Mouse (Mus musculus): ENCODE measurements at regions not wholly inside any gene's neighbourhood (a gene's known extent, or its start where the extent isn't known, plus 50 kb on each side); places are given as distances from the start of the nearest gene placed in this dataset.

DNA sequence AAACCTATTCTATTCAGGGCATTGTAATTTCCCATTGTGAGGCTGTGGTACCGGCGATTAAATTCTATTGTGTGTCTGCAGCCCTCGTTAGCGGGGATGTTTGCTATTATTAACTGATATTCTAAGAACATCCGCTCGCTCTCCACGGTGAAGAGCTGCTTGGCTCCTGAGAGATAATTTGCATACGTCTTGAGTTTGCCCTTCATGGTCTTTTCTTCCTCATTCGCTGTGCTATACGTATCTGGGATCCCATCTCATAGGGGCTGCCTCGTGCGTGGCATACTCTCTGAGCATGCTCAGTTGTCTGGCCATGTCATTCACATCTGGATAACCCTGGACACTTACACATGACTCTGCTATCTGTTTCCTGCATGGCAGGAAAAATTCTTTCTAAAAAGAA, 275.7 kb downstream of the Gm11011 start:
- Histone ChIP-seq H3K36me3 (no peaks in the 10 kb centered on the region), H3K9ac (no peak overlapping the region), H3K4me2 (replicated peaks) (no peak overlapping the region), H3K4me1 (no peaks in the 10 kb centered on the region), H3K27ac (no peak overlapping the region), H3K27me3 (no peaks in the 10 kb centered on the region), H3K4me3 (no peak overlapping the region), H3K9me3 (no peaks in the 10 kb centered on the region)
- no peak for ATAC-seq (ENCODE audit: insufficient number of reproducible peaks, insufficient read depth, low FRiP score, low TSS enrichment)
- 58% methylated on average over 12 of the region's 12 CpGs for WGBS

DNA sequence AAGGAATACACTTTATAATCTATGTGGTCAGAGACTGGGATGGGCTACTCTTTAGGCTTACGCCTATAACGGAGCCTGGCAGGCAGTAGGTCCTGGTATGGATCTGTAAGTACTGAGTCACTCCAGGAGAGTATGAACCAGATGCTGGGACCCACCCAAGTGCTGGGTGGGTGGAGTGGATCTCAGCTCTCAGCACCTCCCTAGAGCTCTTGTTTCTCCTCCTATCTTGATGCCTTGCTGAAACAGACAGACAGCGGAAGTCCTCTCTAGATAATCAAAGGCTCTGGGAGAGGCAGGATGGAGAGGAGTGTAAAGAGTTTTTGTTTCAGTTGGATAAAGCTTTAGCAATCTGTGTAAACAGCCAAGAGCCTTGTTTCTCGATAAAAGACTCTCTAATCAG, 276.2 kb downstream of the Gm11011 start:
- Histone ChIP-seq H3K9me3 (no peaks in the 10 kb centered on the region), H3K4me1 (no peaks in the 10 kb centered on the region), H3K4me2 (replicated peaks) (no peak overlapping the region), H3K9ac (no peak overlapping the region), H3K4me3 (no peak overlapping the region), H3K27me3 (no peaks in the 10 kb centered on the region), H3K36me3 (no peaks in the 10 kb centered on the region), H3K27ac (no peak overlapping the region)
- no peak for ATAC-seq (ENCODE audit: insufficient number of reproducible peaks, insufficient read depth, low FRiP score, low TSS enrichment)
- WGBS, result 76% methylated on average over 4 of the region's 4 CpGs

- no peaks in the 10 kb centered on the region for H3K36me3 ChIP-seq
- no peak overlapping the region for H3K4me3 ChIP-seq
- WGBS, result 89% methylated on average over 3 of the region's 3 CpGs
- no peak overlapping the region for H3K4me2 ChIP-seq (replicated peaks)
- H3K27me3 ChIP-seq, result no peaks in the 10 kb centered on the region
- no peaks in the 10 kb centered on the region for H3K4me1 ChIP-seq
- H3K9me3 ChIP-seq, result no peaks in the 10 kb centered on the region
- H3K9ac ChIP-seq, result no peak overlapping the region
- H3K27ac ChIP-seq, result no peak overlapping the region
- no peak for ATAC-seq (ENCODE audit: insufficient number of reproducible peaks, insufficient read depth, low FRiP score, low TSS enrichment)
Observed at GRCm38 (mm10) chr2:169304360-169304759, 283.2 kb downstream of the Gm11011 start.

GRCm38 (mm10) chr2:169300966-169301365, 286.6 kb downstream of the Gm11011 start:
- WGBS, result 86% methylated on average over 4 of the region's 4 CpGs
- Histone ChIP-seq H3K36me3 (no peaks in the 10 kb centered on the region), H3K9me3 (no peaks in the 10 kb centered on the region), H3K4me3 (no peak overlapping the region), H3K4me1 (peaks cover 6% of the 10 kb centered on the region; the same call in 1 of the 2 replicates), H3K27ac (no peak overlapping the region), H3K9ac (no peak overlapping the region), H3K4me2 (replicated peaks) (no peak overlapping the region), H3K27me3 (no peaks in the 10 kb centered on the region)
- no peak for ATAC-seq (ENCODE audit: insufficient number of reproducible peaks, insufficient read depth, low FRiP score, low TSS enrichment)

DNA sequence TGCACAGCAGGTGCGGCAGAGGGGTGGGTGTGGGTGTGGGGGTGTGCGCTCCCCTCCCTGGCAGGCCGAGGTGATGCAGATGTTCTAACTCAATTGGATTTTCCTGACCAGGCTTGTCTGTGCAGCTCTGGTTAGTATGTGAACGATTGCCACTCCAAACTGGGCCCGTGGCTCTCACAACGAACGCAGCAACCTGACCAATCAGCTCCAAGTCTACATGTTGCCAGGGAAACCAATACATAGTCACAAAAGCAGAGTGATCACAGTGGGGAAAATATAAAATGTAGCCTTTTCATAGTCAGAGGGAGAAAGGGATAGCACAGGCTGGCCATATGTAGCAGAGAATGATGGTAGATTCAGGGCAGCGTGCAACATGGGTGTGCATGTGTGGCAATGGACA, 287.1 kb downstream of the Gm11011 start:
- Histone ChIP-seq H3K9ac (no peak overlapping the region), H3K4me2 (replicated peaks) (no peak overlapping the region), H3K27me3 (no peaks in the 10 kb centered on the region), H3K27ac (no peak overlapping the region), H3K4me3 (no peak overlapping the region), H3K36me3 (no peaks in the 10 kb centered on the region), H3K9me3 (no peaks in the 10 kb centered on the region), H3K4me1 (peaks cover 6% of the 10 kb centered on the region; the same call in 1 of the 2 replicates)
- 84% methylated on average over 8 of the region's 8 CpGs for WGBS
- no peak for ATAC-seq (ENCODE audit: insufficient number of reproducible peaks, insufficient read depth, low FRiP score, low TSS enrichment)

DNA sequence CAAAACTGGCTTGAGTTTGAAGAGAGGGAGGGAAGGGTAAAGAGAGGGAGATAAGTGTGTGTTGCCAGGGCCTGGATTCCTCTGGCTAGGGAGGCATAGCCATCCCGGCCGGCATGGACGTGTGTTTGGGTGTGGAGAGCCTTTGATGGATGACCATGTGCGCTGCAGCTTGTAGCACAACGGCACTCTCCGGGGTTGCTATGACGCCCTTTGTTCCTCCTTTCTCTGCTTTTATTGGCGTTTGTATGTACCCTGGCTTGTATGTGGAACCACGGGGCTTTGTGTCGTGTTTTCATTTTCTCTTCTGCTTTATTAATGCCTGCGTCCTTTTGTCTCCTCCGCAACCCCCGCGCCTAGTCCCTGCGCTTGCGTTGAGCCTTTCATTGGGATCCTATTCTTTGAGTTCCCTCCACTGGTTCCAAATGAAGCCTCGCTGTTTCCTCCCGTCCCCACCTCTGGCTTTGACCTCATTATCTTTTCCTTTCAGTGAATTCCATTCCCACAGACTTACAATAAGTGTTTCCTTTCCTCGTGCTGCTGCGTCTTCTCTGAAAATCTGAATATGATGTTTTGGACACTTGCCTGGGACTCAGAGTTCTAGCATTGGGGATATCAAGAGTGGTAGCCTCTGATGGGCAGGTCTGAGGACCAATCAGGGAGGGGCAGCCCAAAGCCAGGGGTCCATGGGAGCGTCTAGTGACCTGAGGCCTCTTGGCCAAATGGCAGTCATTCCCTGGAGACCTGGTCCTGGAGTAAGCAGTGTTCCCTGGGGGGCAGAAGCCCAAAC, 289.5 kb downstream of the Gm11011 start:
- H3K4me1 ChIP-seq, result peaks cover 6% of the 10 kb centered on the region; the same call in 1 of the 2 replicates
- peak overlapping the region; percentile 13 for H3K4me2 ChIP-seq (replicated peaks)
- no peak overlapping the region for H3K27ac ChIP-seq
- H3K4me3 ChIP-seq, result no peak overlapping the region
- no peaks in the 10 kb centered on the region for H3K36me3 ChIP-seq
- H3K9ac ChIP-seq, result no peak overlapping the region
- ATAC-seq (ENCODE audit: insufficient number of reproducible peaks, insufficient read depth, low FRiP score, low TSS enrichment), result 0 out of 2 replicates have a peak, but pooled peaks have one; percentile 60
- 41% methylated on average over 21 of the region's 21 CpGs for WGBS
- H3K9me3 ChIP-seq, result no peaks in the 10 kb centered on the region
- H3K27me3 ChIP-seq, result no peaks in the 10 kb centered on the region

- H3K4me3 ChIP-seq, result no peak overlapping the region
- no peaks in the 10 kb centered on the region for H3K9me3 ChIP-seq
- no peak overlapping the region for H3K9ac ChIP-seq
- H3K4me2 ChIP-seq (replicated peaks), result no peak overlapping the region
- H3K36me3 ChIP-seq, result no peaks in the 10 kb centered on the region
- ATAC-seq (ENCODE audit: insufficient number of reproducible peaks, insufficient read depth, low FRiP score, low TSS enrichment), result no peak
- H3K27ac ChIP-seq, result no peak overlapping the region
- H3K27me3 ChIP-seq, result no peaks in the 10 kb centered on the region
- H3K4me1 ChIP-seq, result peaks cover 6% of the 10 kb centered on the region; the same call in 1 of the 2 replicates
- WGBS, result 74% methylated on average over 4 of the region's 4 CpGs
Observed at GRCm38 (mm10) chr2:169297226-169297625, 290.3 kb downstream of the Gm11011 start.

GRCm38 (mm10) chr2:169293351-169293750, 294.2 kb downstream of the Gm11011 start:
- no peak for ATAC-seq (ENCODE audit: insufficient number of reproducible peaks, insufficient read depth, low FRiP score, low TSS enrichment)
- no peaks in the 10 kb centered on the region for H3K9me3 ChIP-seq
- 26% methylated on average over 3 of the region's 3 CpGs for WGBS
- H3K4me1 ChIP-seq, result peaks cover 6% of the 10 kb centered on the region; the same call in 1 of the 2 replicates
- no peak overlapping the region for H3K9ac ChIP-seq
- no peak overlapping the region for H3K4me3 ChIP-seq
- H3K27ac ChIP-seq, result no peak overlapping the region
- no peaks in the 10 kb centered on the region for H3K36me3 ChIP-seq
- no peak overlapping the region for H3K4me2 ChIP-seq (replicated peaks)
- no peaks in the 10 kb centered on the region for H3K27me3 ChIP-seq

- no peak overlapping the region for H3K4me3 ChIP-seq
- H3K36me3 ChIP-seq, result no peaks in the 10 kb centered on the region
- no peak overlapping the region for H3K4me2 ChIP-seq (replicated peaks)
- no peaks in the 10 kb centered on the region for H3K9me3 ChIP-seq
- no peaks in the 10 kb centered on the region for H3K4me1 ChIP-seq
- 91% methylated on average over 12 of the region's 12 CpGs for WGBS
- H3K9ac ChIP-seq, result no peak overlapping the region
- no peaks in the 10 kb centered on the region for H3K27me3 ChIP-seq
- H3K27ac ChIP-seq, result no peak overlapping the region
- no peak for ATAC-seq (ENCODE audit: insufficient number of reproducible peaks, insufficient read depth, low FRiP score, low TSS enrichment)
Observed at GRCm38 (mm10) chr2:169288891-169289605, 298.5 kb downstream of the Gm11011 start.

DNA sequence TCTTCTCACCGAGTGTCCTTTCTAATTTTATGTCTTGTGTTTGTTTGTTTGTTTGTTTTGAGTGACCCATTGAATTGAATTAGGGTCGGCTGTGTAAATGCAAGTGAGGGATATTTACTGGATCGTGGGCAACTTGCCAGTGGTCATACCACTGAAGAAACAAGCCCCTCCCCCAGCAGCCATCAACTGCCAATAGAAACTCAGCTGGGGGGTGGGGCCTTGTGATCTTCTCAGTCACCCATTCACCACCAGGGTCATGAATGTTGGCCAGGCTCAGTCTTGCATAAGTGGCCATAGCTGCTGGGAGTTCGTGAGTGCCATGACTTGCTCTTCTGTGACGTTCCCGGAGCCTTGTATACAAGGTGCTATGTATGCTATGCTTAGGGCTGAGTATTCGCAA, 300.8 kb downstream of the Gm11011 start:
- 90% methylated on average over 7 of the region's 7 CpGs for WGBS

GRCm38 (mm10) chr2:169282508-169283117, 304.9 kb downstream of the Gm11011 start:
- Histone ChIP-seq H3K9me3 (no peaks in the 10 kb centered on the region), H3K4me2 (replicated peaks) (no peak overlapping the region), H3K27ac (no peak overlapping the region), H3K4me3 (no peak overlapping the region), H3K4me1 (no peaks in the 10 kb centered on the region), H3K9ac (no peak overlapping the region), H3K27me3 (no peaks in the 10 kb centered on the region), H3K36me3 (no peaks in the 10 kb centered on the region)
- WGBS, result 52% methylated on average over 13 of the region's 13 CpGs
- ATAC-seq (ENCODE audit: insufficient number of reproducible peaks, insufficient read depth, low FRiP score, low TSS enrichment), result no peak

More for the DNA sequence above, 300.8 kb downstream of the Gm11011 start:
- no peak overlapping the region for H3K4me2 ChIP-seq (replicated peaks)
- H3K9me3 ChIP-seq, result no peaks in the 10 kb centered on the region
- no peak for ATAC-seq (ENCODE audit: insufficient number of reproducible peaks, insufficient read depth, low FRiP score, low TSS enrichment)
- H3K27ac ChIP-seq, result no peak overlapping the region
- H3K36me3 ChIP-seq, result no peaks in the 10 kb centered on the region
- no peaks in the 10 kb centered on the region for H3K27me3 ChIP-seq
- H3K9ac ChIP-seq, result no peak overlapping the region
- H3K4me1 ChIP-seq, result no peaks in the 10 kb centered on the region
- H3K4me3 ChIP-seq, result no peak overlapping the region

DNA sequence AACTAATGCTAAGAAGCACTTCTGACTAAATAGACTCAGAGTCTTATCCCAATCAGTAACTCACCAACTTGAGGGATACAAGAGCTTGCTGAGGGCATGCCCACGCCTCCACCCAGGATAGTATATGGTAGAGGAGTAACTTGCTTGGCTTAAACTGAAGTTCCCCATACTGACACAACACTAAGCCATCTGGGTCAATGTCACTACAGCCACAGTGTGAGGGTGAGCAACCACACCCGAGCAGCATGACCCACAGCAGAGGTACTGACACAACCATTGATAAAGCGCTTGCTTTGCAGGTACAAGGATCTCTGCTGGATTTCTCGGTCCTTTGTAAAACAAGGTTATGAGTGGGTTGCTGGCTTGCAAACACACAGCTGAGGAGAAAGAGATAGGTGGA, 312.2 kb downstream of the Gm11011 start:
- H3K9me3 ChIP-seq, result no peaks in the 10 kb centered on the region
- no peaks in the 10 kb centered on the region for H3K27me3 ChIP-seq
- no peak overlapping the region for H3K4me2 ChIP-seq (replicated peaks)
- no peak overlapping the region for H3K9ac ChIP-seq
- no peak for ATAC-seq (ENCODE audit: insufficient number of reproducible peaks, insufficient read depth, low FRiP score, low TSS enrichment)
- no peaks in the 10 kb centered on the region for H3K36me3 ChIP-seq
- H3K4me3 ChIP-seq, result no peak overlapping the region
- WGBS, result 95% methylated on average over 4 of the region's 4 CpGs
- H3K27ac ChIP-seq, result no peak overlapping the region
- 0 out of 2 replicates have a peak, but pooled peaks cover 4% of the 10 kb centered on the region for H3K4me1 ChIP-seq
